Mouse (Mus musculus): ENCODE data around the gene Myadml2. TPM values are rescaled to one million over a fixed set of nuclear protein-coding genes. Genes with fewer than 3 reads are reported as not detected.

Gene Myadml2
- total and polyA plus RNA-seq, 2 experiments from 2014 or later, result 29.3 to 32.7 TPM

DNA sequence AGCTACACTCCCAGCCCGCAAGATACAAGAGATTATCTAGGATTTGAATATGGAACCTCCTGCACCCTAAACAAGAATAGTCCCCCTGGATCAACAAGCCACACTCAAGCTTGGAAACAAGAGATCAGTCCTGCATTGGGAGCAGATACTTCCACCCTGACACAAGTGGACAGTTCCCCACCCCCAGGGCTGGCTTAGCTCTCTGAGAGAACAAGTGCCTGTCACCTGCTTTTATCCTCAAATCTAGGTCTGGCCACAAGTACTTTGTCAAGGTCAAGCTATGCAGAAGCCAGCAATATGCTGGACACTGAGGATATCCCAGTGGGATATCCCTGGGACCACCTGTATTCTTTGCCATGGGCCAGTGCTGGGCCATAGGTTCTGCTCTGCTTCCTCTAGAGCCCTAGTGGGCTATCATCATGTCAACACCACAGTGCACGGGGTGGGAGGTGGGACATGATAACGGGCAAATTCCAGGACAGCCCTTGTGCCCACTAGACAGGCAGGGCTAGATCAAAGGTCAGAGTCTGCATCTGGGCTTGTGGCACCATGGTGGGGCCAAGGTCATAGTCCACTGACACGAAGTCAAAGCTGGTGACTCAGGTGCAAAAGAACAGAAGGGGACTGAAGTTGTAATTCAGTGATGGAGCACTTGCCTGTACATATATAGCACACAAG lies 31.2 kb downstream of the Myadml2 start:
- Histone ChIP-seq H3K27me3 (ENCODE audit: control insufficient read depth, insufficient read depth, low read length) (no peaks in the 10 kb centered on the region), H3K9ac (replicated peaks; ENCODE audit: low read depth, low read length) (peak overlapping the region; percentile 70; the same call in 1 of the 2 replicates), H3K4me1 (ENCODE audit: control insufficient read depth, insufficient read depth) (peaks cover 12% of the 10 kb centered on the region), H3K36me3 (replicated peaks; ENCODE audit: control insufficient read depth, insufficient read depth, low read length) (peaks cover 59% of the 10 kb centered on the region), H3K27ac (ENCODE audit: low read depth) (peak overlapping the region; percentile 84), H3K4me3 (ENCODE audit: low read depth, low read length) (peak overlapping the region; percentile 88), H3K9me3 (replicated peaks; ENCODE audit: control insufficient read depth, low read length) (no peaks in the 10 kb centered on the region), H3K4me2 (ENCODE audit: low read depth, low read length) (peak overlapping the region; percentile 99)
- 36% methylated on average over 4 of the region's 4 CpGs for WGBS
- DNase-seq (ENCODE audit: low spot score) (no peak), ATAC-seq (ENCODE audit: insufficient read depth, low read depth) (no peak)
- TF ChIP-seq CTCF (IDR thresholded peaks at IDR 0.05; ENCODE audit: low read depth) (no peak), EP300 (IDR thresholded peaks at IDR 0.05; ENCODE audit: low read depth) (no peak)

GRCm38 (mm10) chr11:120615606-120616203 lies 32.3 kb downstream of the Myadml2 start:
- TF ChIP-seq CTCF (IDR thresholded peaks at IDR 0.05; ENCODE audit: low read depth) (no peak), EP300 (IDR thresholded peaks at IDR 0.05; ENCODE audit: low read depth) (no peak)
- no peak for DNase-seq (ENCODE audit: low spot score)
- H3K4me2 ChIP-seq (ENCODE audit: low read depth, low read length), result no peak overlapping the region
- no peak overlapping the region for H3K4me3 ChIP-seq (ENCODE audit: low read depth, low read length)
- ATAC-seq (ENCODE audit: insufficient read depth, low read depth), result no peak
- H3K27ac ChIP-seq (ENCODE audit: low read depth), result no peak overlapping the region
- H3K27me3 ChIP-seq (ENCODE audit: control insufficient read depth, insufficient read depth, low read length), result no peaks in the 10 kb centered on the region
- WGBS, result 90% methylated on average over 11 of the region's 11 CpGs
- H3K36me3 ChIP-seq (replicated peaks; ENCODE audit: control insufficient read depth, insufficient read depth, low read length), result peaks cover 59% of the 10 kb centered on the region
- H3K9me3 ChIP-seq (replicated peaks; ENCODE audit: control insufficient read depth, low read length), result no peaks in the 10 kb centered on the region
- no peak overlapping the region for H3K9ac ChIP-seq (replicated peaks; ENCODE audit: low read depth, low read length)
- H3K4me1 ChIP-seq (ENCODE audit: control insufficient read depth, insufficient read depth), result peaks cover 12% of the 10 kb centered on the region

DNA sequence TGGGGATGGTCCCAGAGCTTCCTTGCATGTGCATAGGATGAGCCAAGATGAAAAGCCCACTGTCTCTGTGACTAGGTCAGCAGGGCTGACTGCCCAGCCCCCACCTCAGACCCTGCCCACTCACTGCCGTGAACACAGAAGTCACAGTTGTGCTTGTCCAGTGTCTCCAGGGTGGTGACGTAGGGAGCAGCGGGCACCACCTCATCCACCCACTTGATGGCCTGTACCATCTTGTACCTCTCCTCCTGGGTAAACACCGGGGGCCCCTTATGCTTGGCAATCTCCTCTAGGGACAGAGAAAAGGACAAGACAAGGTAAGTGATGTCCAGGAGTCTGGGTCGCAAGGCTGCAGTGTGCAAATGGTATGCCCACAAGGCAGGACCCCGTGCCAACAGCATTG lies 32.8 kb downstream of the Myadml2 start:
- no peak for TF ChIP-seq EP300 (IDR thresholded peaks at IDR 0.05; ENCODE audit: low read depth)
- TF ChIP-seq CTCF (IDR thresholded peaks at IDR 0.05; ENCODE audit: low read depth), result no peak

DNA sequence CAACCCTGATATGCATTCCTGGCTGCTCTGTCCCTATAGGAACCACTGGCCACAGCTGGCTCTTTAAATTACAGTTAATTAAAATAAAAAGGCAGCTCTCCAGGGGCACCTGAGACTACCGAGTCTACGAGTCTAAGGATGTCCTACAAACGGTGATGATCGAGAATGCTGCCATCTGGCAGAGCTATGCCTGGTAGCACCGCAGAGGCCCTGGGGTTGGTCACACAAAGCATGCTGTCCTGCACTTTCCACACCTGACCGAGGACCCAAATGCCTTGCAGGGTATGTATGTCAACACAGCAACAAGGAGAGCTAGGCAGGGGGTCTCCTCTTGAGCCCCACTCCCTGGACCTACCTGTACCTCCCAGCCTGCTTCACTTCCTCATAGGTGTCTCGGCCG lies 34.0 kb downstream of the Myadml2 start:
- Histone ChIP-seq H3K4me3 (ENCODE audit: low read depth, low read length) (no peak overlapping the region), H3K36me3 (replicated peaks; ENCODE audit: control insufficient read depth, insufficient read depth, low read length) (peaks cover 50% of the 10 kb centered on the region), H3K27ac (ENCODE audit: low read depth) (no peak overlapping the region), H3K9me3 (replicated peaks; ENCODE audit: control insufficient read depth, low read length) (no peaks in the 10 kb centered on the region), H3K9ac (replicated peaks; ENCODE audit: low read depth, low read length) (no peak overlapping the region), H3K4me1 (ENCODE audit: control insufficient read depth, insufficient read depth) (peaks cover 13% of the 10 kb centered on the region), H3K27me3 (ENCODE audit: control insufficient read depth, insufficient read depth, low read length) (no peaks in the 10 kb centered on the region), H3K4me2 (ENCODE audit: low read depth, low read length) (no peak overlapping the region)
- 74% methylated on average over 8 of the region's 8 CpGs for WGBS
- no peak for ATAC-seq (ENCODE audit: insufficient read depth, low read depth)
- DNase-seq (ENCODE audit: low spot score), result no peak
- TF ChIP-seq EP300 (IDR thresholded peaks at IDR 0.05; ENCODE audit: low read depth), result no peak
- no peak for TF ChIP-seq CTCF (IDR thresholded peaks at IDR 0.05; ENCODE audit: low read depth)

More for the DNA sequence above, 32.8 kb downstream of the Myadml2 start:
- no peak overlapping the region for H3K4me3 ChIP-seq (ENCODE audit: low read depth, low read length)
- no peak overlapping the region for H3K9ac ChIP-seq (replicated peaks; ENCODE audit: low read depth, low read length)
- WGBS, result 88% methylated on average over 6 of the region's 6 CpGs
- no peak overlapping the region for H3K27ac ChIP-seq (ENCODE audit: low read depth)
- DNase-seq (ENCODE audit: low spot score) (no peak), ATAC-seq (ENCODE audit: insufficient read depth, low read depth) (no peak)
- no peaks in the 10 kb centered on the region for H3K9me3 ChIP-seq (replicated peaks; ENCODE audit: control insufficient read depth, low read length)
- peaks cover 58% of the 10 kb centered on the region for H3K36me3 ChIP-seq (replicated peaks; ENCODE audit: control insufficient read depth, insufficient read depth, low read length)
- H3K4me1 ChIP-seq (ENCODE audit: control insufficient read depth, insufficient read depth), result peaks cover 12% of the 10 kb centered on the region
- H3K27me3 ChIP-seq (ENCODE audit: control insufficient read depth, insufficient read depth, low read length), result no peaks in the 10 kb centered on the region
- no peak overlapping the region for H3K4me2 ChIP-seq (ENCODE audit: low read depth, low read length)

DNA sequence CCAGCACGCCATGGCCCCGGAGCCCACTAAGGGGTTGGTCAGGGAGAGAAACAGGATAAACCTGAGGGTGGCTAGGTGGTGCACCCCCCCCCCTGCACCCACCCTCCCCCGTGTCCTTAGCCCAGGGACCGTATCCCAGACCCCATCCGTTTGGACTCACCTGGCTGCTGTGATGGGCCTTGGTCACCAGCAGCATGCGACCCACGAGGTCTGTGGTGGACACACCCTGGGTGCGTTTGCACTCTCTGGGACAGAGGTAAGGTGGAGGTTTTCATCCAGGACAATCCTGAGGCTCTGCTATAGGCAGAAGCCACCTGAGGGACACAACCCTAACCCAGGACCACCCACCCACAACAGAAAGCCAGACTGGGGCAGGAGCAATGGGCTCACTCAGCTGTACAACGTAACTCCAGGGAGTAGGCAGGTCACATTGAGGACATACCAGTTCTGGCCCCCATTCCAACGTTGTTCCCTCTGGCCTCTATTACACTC lies 34.4 kb downstream of the Myadml2 start:
- Histone ChIP-seq H3K9ac (replicated peaks; ENCODE audit: low read depth, low read length) (no peak overlapping the region), H3K4me1 (ENCODE audit: control insufficient read depth, insufficient read depth) (peaks cover 18% of the 10 kb centered on the region), H3K4me2 (ENCODE audit: low read depth, low read length) (no peak overlapping the region), H3K4me3 (ENCODE audit: low read depth, low read length) (no peak overlapping the region), H3K27me3 (ENCODE audit: control insufficient read depth, insufficient read depth, low read length) (no peaks in the 10 kb centered on the region), H3K9me3 (replicated peaks; ENCODE audit: control insufficient read depth, low read length) (no peaks in the 10 kb centered on the region), H3K27ac (ENCODE audit: low read depth) (no peak overlapping the region), H3K36me3 (replicated peaks; ENCODE audit: control insufficient read depth, insufficient read depth, low read length) (peaks cover 47% of the 10 kb centered on the region)
- no peak for TF ChIP-seq CTCF (IDR thresholded peaks at IDR 0.05; ENCODE audit: low read depth)
- TF ChIP-seq EP300 (IDR thresholded peaks at IDR 0.05; ENCODE audit: low read depth), result no peak
- 85% methylated on average over 10 of the region's 10 CpGs for WGBS
- DNase-seq (ENCODE audit: low spot score) (no peak), ATAC-seq (ENCODE audit: insufficient read depth, low read depth) (no peak)

Data from heart, postnatal 0 days (tissue).